Mouse (Mus musculus): ENCODE data around the gene Mier1. TPM values are rescaled to one million over a fixed set of nuclear protein-coding genes. Genes with fewer than 3 reads are reported as not detected.

The Mier1 gene
- polyA plus RNA-seq, 1 experiment from 2014 or later = 23.6 TPM

DNA sequence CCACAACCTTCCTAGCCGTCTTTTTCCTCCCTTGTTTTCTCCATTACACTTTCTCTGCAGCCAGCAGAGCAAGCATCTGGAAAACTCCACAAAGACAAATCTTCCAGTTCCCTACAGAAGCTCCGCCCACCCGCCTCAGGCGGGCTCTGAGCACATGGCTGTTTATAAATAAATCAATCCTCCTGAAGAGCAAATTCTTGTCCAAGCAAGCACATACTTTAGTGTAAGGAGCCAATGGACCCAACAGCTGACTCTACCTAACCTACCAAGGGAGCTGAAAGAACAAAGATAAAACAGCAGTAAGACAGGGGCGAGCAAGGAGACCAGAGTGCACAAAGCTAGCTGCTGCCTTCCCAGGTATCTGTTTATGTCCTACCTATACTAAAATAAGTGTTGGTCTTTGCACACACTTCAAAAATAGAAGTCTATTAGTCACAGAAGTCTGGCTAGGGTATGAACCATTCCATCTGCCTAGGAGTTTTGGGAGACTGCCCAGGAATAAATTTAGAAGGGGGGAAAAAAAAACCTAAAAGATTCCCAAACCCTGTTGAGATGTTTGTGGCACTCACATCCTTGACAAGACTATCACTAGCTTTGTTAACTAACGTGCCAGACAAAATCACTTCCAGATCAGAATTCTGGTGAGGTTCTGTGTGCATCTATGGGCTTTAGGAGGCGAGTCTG is 64.6 kb downstream of the Mier1 start:
- Histone ChIP-seq H3K27me3 (ENCODE audit: control insufficient read depth, insufficient read depth, low read depth, low read length) (no peaks in the 10 kb centered on the region), H3K9ac (ENCODE audit: low read depth, low read length) (no peak overlapping the region), H3K9me3 (replicated peaks; ENCODE audit: control insufficient read depth, low read length) (no peaks in the 10 kb centered on the region), H3K4me3 (ENCODE audit: low read depth, low read length) (no peak overlapping the region), H3K4me1 (ENCODE audit: control insufficient read depth, low read depth, low read length) (no peaks in the 10 kb centered on the region), H3K36me3 (ENCODE audit: control insufficient read depth, insufficient read depth) (no peaks in the 10 kb centered on the region; the same call in none of the 2 replicates), H3K4me2 (ENCODE audit: low read depth, low read length) (no peak overlapping the region), H3K27ac (ENCODE audit: low read length) (no peak overlapping the region)
- WGBS (ENCODE audit: insufficient replicate concordance) = 70% methylated on average over 7 of the region's 7 CpGs
- ATAC-seq (ENCODE audit: low read depth) = no peak

- no peak overlapping the region for H3K4me2 ChIP-seq (ENCODE audit: low read depth, low read length)
- 76% methylated on average over 3 of the region's 3 CpGs for WGBS (ENCODE audit: insufficient replicate concordance)
- H3K27ac ChIP-seq (ENCODE audit: low read length) = no peak overlapping the region
- H3K4me3 ChIP-seq (ENCODE audit: low read depth, low read length) = no peak overlapping the region
- H3K36me3 ChIP-seq (ENCODE audit: control insufficient read depth, insufficient read depth) = no peaks in the 10 kb centered on the region; the same call in none of the 2 replicates
- H3K27me3 ChIP-seq (ENCODE audit: control insufficient read depth, insufficient read depth, low read depth, low read length) = no peaks in the 10 kb centered on the region
- no peak overlapping the region for H3K9ac ChIP-seq (ENCODE audit: low read depth, low read length)
- no peak for ATAC-seq (ENCODE audit: low read depth)
- H3K4me1 ChIP-seq (ENCODE audit: control insufficient read depth, low read depth, low read length) = no peaks in the 10 kb centered on the region
- H3K9me3 ChIP-seq (replicated peaks; ENCODE audit: control insufficient read depth, low read length) = no peaks in the 10 kb centered on the region
These were observed 65.4 kb downstream of the Mier1 start for GRCm38 (mm10) chr4:103179581-103179980.

DNA sequence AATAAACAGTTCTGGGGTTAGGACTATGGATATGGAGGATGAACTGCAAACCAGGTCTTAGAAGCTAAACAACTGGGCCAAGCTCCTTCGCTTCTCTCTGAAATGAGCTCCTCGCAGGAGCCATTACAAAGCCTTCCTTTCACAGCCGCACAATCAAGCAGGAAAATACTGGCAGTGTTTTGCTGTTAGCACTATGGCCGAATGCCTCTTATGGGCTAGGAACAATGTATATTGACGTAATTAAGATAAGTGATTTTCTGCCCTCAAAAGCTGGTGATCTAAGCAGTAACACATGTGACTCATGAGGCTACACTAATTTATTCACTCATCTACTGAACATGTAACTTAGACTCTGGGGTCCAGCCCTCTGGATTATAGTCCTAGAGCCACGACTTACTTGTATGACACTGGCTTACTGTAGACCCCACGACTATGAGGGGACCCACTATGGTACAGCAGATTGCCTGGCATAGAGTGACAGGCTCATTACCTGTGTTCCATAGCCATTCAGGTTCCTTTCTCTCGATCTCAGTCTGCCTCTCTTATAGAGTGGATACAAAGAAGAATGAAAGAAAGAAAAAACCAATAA is 66.2 kb downstream of the Mier1 start:
- no peak overlapping the region for H3K4me2 ChIP-seq (ENCODE audit: low read depth, low read length)
- no peak for ATAC-seq (ENCODE audit: low read depth)
- H3K9ac ChIP-seq (ENCODE audit: low read depth, low read length) = no peak overlapping the region
- no peaks in the 10 kb centered on the region; the same call in none of the 2 replicates for H3K36me3 ChIP-seq (ENCODE audit: control insufficient read depth, insufficient read depth)
- no peaks in the 10 kb centered on the region for H3K4me1 ChIP-seq (ENCODE audit: control insufficient read depth, low read depth, low read length)
- H3K27ac ChIP-seq (ENCODE audit: low read length) = no peak overlapping the region
- no peak overlapping the region for H3K4me3 ChIP-seq (ENCODE audit: low read depth, low read length)
- WGBS (ENCODE audit: insufficient replicate concordance) = 79% methylated on average over 8 of the region's 8 CpGs
- H3K9me3 ChIP-seq (replicated peaks; ENCODE audit: control insufficient read depth, low read length) = no peaks in the 10 kb centered on the region
- no peaks in the 10 kb centered on the region for H3K27me3 ChIP-seq (ENCODE audit: control insufficient read depth, insufficient read depth, low read depth, low read length)

GRCm38 (mm10) chr4:103188786-103189640 is 74.8 kb downstream of the Mier1 start:
- Histone ChIP-seq H3K4me3 (ENCODE audit: low read depth, low read length) (no peak overlapping the region), H3K4me1 (ENCODE audit: control insufficient read depth, low read depth, low read length) (peaks cover 19% of the 10 kb centered on the region), H3K27ac (ENCODE audit: low read length) (peak overlapping the region; percentile 58), H3K27me3 (ENCODE audit: control insufficient read depth, insufficient read depth, low read depth, low read length) (no peaks in the 10 kb centered on the region), H3K9me3 (replicated peaks; ENCODE audit: control insufficient read depth, low read length) (no peaks in the 10 kb centered on the region), H3K36me3 (ENCODE audit: control insufficient read depth, insufficient read depth) (peaks cover 6% of the 10 kb centered on the region), H3K4me2 (ENCODE audit: low read depth, low read length) (peak overlapping the region; percentile 1; the same call in 1 of the 2 replicates), H3K9ac (ENCODE audit: low read depth, low read length) (no peak overlapping the region)
- peak; percentile 94 for ATAC-seq (ENCODE audit: low read depth)
- WGBS (ENCODE audit: insufficient replicate concordance) = 61% methylated on average over 8 of the region's 8 CpGs

DNA sequence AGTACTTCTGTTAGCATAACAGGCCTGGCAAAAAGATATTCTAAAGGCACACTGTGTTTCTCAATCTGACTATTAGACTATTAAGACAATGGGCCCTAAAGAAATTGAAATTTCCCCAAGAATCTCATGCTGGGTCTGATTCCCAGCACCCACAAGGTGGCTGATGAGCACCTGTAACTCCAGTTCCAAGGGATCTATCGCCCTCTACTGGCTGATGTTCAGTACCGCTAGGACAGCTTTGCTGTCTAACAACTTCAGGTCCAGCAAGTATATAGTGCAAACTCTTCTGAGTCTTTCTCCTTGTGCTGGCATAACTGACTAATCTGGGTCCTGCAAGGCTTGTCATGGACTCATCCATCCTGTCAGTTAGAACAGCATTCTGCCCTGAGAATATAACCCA is 78.2 kb downstream of the Mier1 start:
- no peak overlapping the region for H3K4me2 ChIP-seq (ENCODE audit: low read depth, low read length)
- WGBS (ENCODE audit: insufficient replicate concordance) = 85% methylated on average over 2 of the region's 2 CpGs
- no peak overlapping the region for H3K4me3 ChIP-seq (ENCODE audit: low read depth, low read length)
- no peak overlapping the region for H3K9ac ChIP-seq (ENCODE audit: low read depth, low read length)
- no peaks in the 10 kb centered on the region for H3K27me3 ChIP-seq (ENCODE audit: control insufficient read depth, insufficient read depth, low read depth, low read length)
- no peaks in the 10 kb centered on the region for H3K9me3 ChIP-seq (replicated peaks; ENCODE audit: control insufficient read depth, low read length)
- peaks cover 19% of the 10 kb centered on the region for H3K4me1 ChIP-seq (ENCODE audit: control insufficient read depth, low read depth, low read length)
- ATAC-seq (ENCODE audit: low read depth) = no peak
- H3K36me3 ChIP-seq (ENCODE audit: control insufficient read depth, insufficient read depth) = peaks cover 6% of the 10 kb centered on the region
- H3K27ac ChIP-seq (ENCODE audit: low read length) = no peak overlapping the region

DNA sequence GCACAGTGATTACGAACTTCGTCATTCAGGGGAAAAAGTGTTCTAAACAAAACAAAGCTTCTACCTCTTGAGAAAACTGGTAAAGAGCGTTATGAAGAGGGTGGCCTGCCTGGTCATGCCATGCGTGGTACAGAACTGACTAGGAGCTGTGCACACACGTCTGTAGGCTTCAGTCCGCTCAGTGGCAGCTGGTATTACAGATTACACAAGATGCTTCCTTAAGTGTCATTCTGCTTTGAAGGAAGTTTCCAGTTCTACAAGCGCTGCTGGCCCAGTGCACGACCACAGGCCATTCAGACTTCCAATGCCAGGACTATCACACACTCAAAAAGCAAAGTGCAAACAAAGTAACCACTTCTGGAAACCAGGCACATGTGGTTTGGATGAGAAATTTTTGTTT is 83.2 kb downstream of the Mier1 start:
- H3K4me3 ChIP-seq (ENCODE audit: low read depth, low read length) = no peak overlapping the region
- ATAC-seq (ENCODE audit: low read depth) = no peak

GRCm38 (mm10) chr4:103199086-103199485 is 84.9 kb downstream of the Mier1 start:
- Histone ChIP-seq H3K36me3 (ENCODE audit: control insufficient read depth, insufficient read depth) (peaks cover 6% of the 10 kb centered on the region), H3K4me2 (ENCODE audit: low read depth, low read length) (no peak overlapping the region)
- WGBS (ENCODE audit: insufficient replicate concordance) = 66% methylated on average over 4 of the region's 4 CpGs

More for the DNA sequence above, 83.2 kb downstream of the Mier1 start:
- H3K36me3 ChIP-seq (ENCODE audit: control insufficient read depth, insufficient read depth) = peaks cover 9% of the 10 kb centered on the region
- no peaks in the 10 kb centered on the region for H3K4me1 ChIP-seq (ENCODE audit: control insufficient read depth, low read depth, low read length)
- H3K9me3 ChIP-seq (replicated peaks; ENCODE audit: control insufficient read depth, low read length) = no peaks in the 10 kb centered on the region
- H3K27me3 ChIP-seq (ENCODE audit: control insufficient read depth, insufficient read depth, low read depth, low read length) = no peaks in the 10 kb centered on the region
- WGBS (ENCODE audit: insufficient replicate concordance) = 61% methylated on average over 8 of the region's 8 CpGs
- H3K9ac ChIP-seq (ENCODE audit: low read depth, low read length) = no peak overlapping the region
- H3K4me2 ChIP-seq (ENCODE audit: low read depth, low read length) = no peak overlapping the region
- H3K27ac ChIP-seq (ENCODE audit: low read length) = no peak overlapping the region

GRCm38 (mm10) chr4:103200046-103200445 is 85.9 kb downstream of the Mier1 start:
- H3K27me3 ChIP-seq (ENCODE audit: control insufficient read depth, insufficient read depth, low read depth, low read length) = no peaks in the 10 kb centered on the region
- no peak overlapping the region for H3K27ac ChIP-seq (ENCODE audit: low read length)
- no peak overlapping the region for H3K9ac ChIP-seq (ENCODE audit: low read depth, low read length)
- no peak for ATAC-seq (ENCODE audit: low read depth)
- no peaks in the 10 kb centered on the region for H3K4me1 ChIP-seq (ENCODE audit: control insufficient read depth, low read depth, low read length)
- H3K36me3 ChIP-seq (ENCODE audit: control insufficient read depth, insufficient read depth) = peaks cover 9% of the 10 kb centered on the region
- H3K4me2 ChIP-seq (ENCODE audit: low read depth, low read length) = no peak overlapping the region
- 78% methylated on average over 1 of the region's 1 CpGs for WGBS (ENCODE audit: insufficient replicate concordance)
- no peak overlapping the region for H3K4me3 ChIP-seq (ENCODE audit: low read depth, low read length)
- H3K9me3 ChIP-seq (replicated peaks; ENCODE audit: control insufficient read depth, low read length) = no peaks in the 10 kb centered on the region

More at GRCm38 (mm10) chr4:103199086-103199485, 84.9 kb downstream of the Mier1 start:
- Histone ChIP-seq H3K27ac (ENCODE audit: low read length) (no peak overlapping the region), H3K27me3 (ENCODE audit: control insufficient read depth, insufficient read depth, low read depth, low read length) (no peaks in the 10 kb centered on the region), H3K4me1 (ENCODE audit: control insufficient read depth, low read depth, low read length) (no peaks in the 10 kb centered on the region), H3K9ac (ENCODE audit: low read depth, low read length) (no peak overlapping the region), H3K9me3 (replicated peaks; ENCODE audit: control insufficient read depth, low read length) (no peaks in the 10 kb centered on the region), H3K4me3 (ENCODE audit: low read depth, low read length) (no peak overlapping the region)
- ATAC-seq (ENCODE audit: low read depth) = no peak
